Mouse (Mus musculus): ENCODE data around the gene M1ap.

The M1ap gene

DNA sequence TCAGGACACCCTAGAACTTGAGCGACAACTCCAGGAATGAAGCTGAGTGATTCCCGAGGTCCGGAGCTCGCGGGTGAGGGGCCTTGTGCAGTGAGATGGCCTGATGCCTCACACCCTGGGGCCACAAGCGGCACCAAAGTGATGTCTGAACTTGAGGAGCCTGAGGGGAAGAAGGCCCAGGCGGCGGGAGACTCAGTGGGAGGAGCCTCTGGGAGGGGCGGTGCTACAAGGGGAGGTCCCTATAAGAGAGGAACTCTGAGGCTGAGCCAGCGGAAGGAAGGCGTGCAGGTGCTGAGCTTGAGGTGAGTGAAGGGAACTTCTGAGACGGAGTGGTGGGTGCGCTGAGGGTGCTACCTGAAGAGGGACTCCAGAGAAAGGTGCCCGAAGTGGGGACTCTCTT lies at the start of gene M1ap:
M1ap (plus strand) TSS at position 252 of the 400 bp plus-strand sequence.
- DNase-seq (ENCODE audit: low read depth, low spot score): no peak

DNA sequence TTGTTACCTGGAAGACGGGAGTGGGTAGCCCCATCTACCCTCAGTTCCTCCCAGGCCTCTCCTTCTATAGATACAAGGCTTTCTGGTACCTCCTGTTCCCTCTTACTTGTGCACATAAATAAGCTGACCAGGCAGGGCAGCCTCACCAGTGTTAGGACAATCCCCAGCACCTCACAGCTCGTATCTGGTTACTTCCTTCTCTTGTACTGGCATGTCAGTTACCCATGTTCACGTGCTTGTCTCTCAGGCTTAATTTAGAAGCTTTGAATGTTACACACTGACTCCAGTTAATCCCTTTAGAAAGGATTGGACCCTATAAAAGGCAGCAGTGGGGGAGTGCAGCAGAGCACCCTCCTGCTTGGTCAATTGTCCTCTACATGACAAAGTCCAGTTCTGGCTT lies 49.4 kb upstream of the M1ap start:
- DNase-seq (ENCODE audit: low read depth, low spot score): no peak

DNA sequence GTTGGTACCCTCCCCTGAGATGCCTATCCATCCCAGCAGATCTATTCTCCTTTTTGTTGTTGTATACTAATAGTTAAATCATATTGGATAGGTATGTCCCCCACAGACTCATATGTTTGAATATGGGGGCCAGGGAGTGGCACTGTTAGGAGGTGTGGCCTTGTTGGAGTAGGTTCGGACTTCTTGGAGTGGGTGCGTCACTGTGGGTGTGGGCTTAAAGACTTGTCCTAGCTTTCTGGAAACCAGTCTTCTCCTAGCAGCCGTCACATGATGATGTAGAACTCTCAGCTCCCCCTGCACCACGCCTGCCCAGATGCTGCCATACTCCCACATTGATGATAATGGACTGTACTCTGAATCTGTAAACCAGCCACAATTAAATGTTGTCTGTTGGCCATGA lies 48.5 kb upstream of the M1ap start:
- DNase-seq (ENCODE audit: low read depth, low spot score): no peak

DNA sequence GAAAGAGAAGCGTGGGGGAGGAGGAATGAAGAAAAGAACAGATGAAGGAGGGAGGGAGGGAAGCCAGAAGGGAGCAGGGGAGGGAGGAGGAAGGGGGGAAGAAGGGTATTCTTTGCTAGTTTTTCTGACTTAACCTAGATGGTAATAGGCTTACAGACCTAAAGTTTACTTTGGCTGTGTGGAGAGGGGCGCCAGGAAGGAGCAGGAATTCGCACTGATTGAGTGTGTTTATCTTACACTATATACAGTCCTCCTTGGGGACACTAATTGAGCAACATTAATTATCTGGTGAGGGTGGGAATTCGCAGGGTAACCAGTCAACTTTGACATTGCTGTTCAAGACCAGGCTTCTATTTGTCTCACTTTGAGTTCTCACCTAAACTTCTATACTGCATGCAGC lies 48.0 kb upstream of the M1ap start:
- no peak for DNase-seq (ENCODE audit: low read depth, low spot score)

DNA sequence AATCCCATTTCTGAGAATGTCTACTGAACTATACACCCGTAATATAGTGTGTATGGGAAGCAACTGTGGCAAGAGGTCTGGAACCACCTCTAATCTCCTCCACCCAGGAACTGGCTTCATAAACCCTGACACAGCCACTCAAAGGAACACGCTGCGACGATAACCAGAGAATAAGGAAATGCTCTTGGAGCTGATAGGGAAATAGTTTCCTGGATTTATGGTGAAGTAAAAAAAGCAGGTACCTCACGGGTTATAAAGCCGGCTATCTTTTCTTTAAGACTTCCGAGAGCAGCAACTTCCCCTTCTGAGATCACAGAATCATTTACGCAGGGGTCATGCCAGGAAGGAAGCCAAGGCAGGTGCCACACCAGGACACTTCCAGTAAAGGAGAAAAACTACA lies 44.1 kb upstream of the M1ap start:
- no peak for DNase-seq (ENCODE audit: low read depth, low spot score)

DNA sequence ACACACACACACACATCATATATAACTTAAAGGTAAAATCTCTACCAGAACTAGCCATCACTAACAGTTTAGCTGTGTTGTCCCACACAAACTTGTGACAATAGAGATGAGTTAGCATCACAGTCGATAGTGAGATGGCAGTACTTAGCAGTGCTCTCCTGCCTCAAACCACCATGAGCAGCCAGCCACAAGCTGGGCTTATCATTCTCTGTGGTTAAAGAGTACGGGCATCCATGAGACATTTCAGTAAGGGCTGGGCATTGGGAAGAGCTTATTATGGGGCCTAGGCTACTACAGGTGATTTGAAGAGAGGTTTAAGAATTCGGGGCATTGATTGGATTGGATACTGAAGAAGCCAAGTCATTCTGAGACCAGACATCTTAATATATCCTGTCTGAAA lies 39.7 kb upstream of the M1ap start:
- no peak for DNase-seq (ENCODE audit: low read depth, low spot score)

DNA sequence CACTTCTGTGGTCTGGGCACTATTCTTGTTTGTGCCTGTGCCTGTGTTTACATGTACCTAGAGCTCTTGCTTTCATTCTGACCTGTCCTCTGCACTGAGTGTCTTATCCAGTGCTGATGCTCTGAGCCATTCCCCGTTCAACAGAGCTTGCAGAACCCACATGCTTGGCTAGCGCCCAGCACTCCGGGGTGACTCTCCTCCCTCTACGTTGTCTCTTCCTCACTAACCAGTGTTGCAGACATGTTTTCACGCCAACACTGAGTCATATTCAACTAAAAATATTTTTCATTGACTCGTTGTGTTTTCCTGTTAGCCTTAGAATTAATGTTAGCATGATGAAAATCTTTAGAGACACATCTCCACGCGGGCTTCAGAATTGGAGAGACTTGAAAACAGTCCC lies 38.7 kb upstream of the M1ap start:
- no peak for DNase-seq (ENCODE audit: low read depth, low spot score)

DNA sequence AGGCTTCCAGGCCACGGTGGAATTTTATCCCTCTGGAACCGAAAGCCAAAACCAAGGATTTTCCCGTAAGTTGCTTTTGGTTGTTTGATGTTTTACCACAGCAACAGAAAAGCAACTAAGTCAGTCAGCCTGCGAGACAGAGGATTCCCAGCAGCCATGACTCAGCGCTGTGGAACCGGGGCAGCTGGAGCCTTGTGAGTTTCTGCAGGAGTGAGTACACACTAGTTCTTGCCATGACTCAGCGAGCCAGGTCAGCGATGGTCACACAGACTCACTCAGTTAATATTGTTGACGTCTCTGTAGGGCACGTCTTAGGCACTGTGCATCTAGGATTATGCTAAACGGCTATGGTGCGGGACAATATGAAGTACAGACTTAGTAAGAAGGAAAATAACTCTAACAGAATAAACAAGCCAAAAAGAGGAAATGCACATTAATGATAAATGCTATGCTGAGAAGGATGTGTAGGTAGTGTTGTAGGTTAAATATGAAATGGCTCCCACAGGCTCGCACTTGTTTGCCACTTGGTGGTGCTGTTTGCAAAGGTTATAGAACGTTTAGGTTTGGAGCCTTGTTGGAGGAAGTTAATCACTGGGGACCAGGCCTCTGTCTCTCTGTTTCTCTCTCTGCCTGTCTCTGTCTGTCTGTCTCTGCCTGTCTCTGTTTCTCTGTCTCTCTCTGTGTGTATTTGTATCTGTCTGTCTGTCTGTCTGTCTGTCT lies 37.4 kb upstream of the M1ap start:
- DNase-seq (ENCODE audit: low read depth, low spot score): no peak

DNA sequence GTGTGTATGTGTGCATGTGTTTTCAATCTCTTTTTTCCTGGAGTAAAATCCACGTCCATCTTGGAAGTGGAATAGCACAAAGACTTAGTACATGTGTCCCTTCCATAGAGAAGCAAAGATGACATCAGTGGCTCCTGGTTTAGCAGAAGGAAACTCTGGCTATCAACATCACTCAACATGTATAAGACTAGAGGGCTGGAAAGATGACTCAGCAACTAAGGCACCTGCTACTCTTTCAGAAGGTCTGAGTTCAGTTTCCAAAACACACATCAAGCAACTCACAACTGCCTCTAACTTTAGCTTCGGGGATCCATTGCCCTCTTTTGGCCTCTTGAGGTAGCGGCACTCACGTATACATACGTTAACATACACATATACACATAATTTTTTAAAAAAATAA lies 35.4 kb upstream of the M1ap start:
- DNase-seq (ENCODE audit: low read depth, low spot score): no peak

DNA sequence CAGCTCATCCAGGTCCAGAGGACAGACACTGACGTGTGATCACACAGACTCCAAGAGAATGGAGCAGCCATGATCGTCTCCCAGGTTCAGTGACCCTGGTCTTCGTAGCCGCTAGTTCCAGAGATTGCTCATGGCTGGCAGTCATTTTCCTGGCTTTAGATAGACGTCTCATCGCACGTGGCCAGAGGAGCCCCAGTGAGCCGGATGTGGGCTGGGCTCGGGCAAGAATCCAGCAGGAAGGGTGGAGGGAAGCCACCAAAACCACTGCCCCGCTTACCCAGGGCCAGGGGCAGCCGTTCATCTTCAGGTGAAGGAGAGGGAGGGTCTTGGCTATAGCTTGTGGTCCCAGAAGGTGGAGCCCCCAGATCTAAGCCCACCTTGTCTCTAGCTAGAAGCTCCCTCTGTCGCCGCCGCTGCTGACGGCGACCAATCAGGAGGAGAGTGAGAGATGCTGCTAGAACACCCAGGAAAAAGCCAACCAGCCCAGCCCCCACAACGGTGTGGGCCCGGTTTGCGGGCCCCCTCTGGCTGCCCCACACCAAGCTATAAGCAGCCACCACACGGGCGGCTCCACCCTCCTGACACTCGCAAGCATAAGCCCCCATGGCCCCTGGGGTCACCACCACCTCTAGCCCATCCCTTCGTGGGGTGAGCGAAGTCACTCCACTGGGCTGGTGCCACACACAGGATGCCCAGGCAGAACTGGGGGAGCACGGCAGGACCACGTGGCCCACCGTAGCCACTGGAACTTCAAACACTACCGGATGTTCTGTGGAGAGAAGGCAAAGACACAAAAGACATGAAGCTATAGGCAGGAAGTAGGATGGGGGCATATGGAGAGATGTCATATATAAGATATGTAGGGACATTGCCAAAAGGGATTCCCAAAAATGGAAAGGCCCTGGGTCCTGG lies 33.1 kb upstream of the M1ap start:
- no peak for DNase-seq (ENCODE audit: low read depth, low spot score)

DNA sequence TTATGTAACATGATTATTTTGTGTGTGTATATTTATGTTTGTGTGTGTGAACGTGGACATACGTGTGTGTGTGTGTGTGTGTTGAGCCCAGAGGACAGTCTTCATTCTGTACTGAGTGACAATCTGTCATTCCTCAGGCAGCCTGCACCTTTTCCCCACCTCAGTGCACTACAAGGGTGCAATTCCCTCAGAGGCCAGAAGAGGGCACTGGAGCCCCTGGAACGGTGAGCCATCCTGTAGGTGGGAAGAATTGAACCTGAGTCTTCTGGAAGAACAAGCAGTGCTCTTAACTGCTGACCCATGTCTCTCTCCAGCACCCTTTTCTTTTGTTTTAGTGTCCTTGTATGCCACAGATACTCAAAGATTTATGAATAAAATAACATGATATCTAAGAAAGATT lies 30.8 kb upstream of the M1ap start:
- DNase-seq (ENCODE audit: low read depth, low spot score): no peak

DNA sequence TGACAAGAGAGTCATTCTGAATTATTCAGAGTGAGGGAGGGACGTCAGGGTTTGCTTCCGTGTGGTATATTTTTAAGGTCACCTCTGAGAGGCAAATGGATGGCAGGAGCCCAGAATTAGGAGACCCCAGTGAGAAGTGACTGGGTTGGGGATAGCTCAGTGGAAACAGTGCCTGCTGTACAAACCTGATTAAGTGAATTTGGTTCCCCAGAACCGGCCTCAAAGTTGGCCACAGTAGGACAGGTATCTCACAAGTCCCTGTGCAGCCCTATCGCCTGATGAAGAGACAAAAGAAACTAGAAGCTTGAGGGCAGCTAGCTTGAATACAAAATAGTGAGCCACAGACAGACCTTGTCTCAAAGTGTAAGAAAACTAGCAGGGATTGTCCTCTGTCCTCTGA lies 30.2 kb upstream of the M1ap start:
- no peak for DNase-seq (ENCODE audit: low read depth, low spot score)

DNA sequence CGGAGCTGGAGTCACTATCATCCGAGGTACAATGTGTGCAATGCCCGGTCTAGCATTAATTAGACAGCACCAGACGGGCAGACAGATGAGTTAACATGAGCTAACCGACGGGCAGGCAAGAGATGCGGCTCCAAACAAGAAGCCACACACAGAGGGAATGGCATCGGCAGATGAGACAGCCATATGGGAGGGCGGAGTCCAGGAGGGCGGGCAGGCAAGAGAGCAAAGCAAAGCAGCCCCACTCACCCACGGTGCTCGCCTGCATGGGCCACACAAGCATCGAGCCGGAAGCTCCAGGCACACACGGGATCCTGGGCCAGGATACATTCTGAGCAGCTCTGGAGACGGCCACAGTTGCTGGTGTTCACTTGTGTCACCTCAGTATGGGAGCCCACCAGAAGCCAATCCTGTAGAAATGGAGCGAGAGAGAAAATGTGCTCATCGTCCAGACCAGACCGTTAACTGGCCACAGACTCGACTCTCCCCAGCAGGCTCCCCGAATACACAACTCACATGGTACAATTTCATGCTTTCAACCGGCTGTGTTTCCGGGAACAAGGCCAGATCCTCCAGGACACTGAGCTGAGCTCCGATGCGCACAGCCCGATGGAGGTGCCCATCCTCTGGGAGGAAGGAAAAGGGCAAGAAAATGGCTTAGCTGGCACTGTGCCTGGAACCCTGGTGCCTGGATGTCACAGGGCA lies 29.5 kb upstream of the M1ap start:
- peak; percentile 58 for DNase-seq (ENCODE audit: low read depth, low spot score)

DNA sequence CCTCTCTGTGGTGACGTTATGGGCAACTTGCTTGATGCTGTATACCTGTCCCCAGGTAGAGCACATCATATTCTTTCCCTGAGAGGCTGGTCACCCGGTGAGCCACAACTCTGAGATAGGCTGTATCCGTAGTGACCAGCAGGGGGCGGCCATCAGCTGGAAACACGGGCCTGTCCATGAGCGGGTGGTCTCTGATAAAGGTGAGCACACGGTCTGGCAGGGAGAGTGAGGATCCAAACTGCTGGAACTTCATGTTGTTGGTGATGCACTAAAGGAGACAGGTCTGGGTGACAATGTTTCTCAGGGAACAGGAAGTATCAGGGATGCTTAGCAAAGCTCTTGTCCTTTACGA lies 28.9 kb upstream of the M1ap start:
- DNase-seq (ENCODE audit: low read depth, low spot score): no peak

DNA sequence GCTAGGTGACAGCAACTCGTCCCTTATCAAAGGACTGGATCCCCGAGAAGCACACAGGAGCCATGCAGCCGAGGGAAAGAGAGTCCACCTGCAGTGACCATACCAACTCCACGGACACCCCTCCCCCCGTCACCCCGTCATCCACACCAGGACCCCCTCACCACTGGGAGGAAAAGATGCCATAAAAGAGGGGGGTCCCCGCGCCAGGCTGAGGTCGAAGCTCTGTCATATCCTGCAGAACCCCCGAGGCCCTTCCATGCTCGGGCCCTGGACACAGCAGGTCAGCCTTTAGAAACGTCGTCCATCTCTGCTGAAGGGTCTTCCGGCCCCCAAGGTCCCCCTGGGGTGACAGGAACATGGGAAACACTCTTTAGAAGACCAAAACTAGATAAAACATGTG lies 28.3 kb upstream of the M1ap start:
- DNase-seq (ENCODE audit: low read depth, low spot score): no peak

DNA sequence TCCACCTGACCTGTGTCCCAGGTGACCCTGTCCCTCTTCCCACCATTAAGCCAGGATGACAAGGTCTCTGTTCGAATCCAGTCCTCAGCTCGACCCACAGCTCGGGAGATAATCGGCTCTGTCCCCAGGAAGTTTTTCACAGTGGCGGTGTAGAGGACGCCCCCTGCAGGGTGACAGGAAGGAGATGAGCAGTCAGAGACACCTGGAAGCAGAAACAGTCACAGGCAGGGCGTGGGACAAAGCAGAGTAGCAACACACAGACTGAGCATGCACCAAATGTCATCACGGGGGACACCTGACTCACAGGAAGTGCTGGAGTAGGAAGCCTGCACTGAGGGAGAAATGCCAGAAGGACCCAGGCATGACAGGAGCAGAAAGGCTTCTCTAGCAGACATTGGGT lies 27.2 kb upstream of the M1ap start:
- no peak for DNase-seq (ENCODE audit: low read depth, low spot score)

DNA sequence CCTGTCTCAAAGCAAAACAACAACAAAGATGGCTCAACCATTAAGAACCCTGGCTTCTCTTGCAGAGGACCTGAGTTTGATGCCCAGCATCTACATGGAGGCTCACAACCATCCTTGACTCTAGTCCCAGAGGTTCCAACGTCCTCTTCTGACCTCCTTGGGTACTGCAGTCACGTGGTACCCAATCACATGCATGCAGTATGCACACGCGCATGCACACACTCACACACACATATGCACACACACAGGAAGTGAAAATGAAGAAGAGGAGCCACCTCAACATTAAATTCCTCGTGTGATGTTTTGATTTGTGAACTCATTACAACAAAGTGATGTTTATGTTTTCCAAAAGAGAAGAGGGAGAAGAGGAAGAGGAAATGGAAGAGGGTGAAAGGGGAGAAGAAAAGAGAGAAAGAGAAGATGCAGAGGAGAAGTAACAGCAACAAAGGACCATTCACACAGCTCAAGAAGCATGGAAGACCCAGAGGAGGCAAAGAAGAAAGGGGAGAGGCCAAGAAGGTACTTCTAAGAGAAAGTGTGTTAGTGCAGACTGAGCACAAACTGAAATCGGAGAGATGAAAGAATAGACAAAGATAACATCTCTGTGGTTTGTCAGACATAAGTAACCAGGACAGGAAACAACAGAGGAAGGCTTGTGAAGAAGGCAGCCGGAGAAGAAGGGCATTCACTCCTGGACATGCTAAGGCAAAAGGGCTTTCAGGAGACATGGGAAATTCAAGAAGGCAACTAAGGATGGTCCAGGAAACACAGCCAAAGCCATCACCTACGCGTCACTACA lies 25.1 kb upstream of the M1ap start:
- no peak for DNase-seq (ENCODE audit: low read depth, low spot score)

DNA sequence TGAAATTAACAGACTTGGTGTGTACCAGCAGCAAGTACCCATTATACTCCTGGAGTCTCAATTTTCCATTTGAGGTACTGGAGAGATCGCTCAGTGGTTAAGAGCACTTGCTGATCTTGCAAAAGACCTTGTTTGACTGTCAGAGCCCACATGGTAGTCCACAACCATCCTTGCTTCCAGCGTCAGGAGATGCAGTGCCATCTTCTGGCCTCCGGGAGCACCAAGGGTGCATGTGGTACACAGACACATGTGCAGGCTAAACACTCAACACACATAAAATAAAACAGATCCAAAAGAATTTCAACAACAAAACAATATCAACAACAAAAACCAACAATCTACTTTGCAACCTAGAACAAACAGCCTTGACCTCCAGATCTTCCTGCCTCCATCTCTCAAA lies 21.7 kb upstream of the M1ap start:
- no peak for DNase-seq (ENCODE audit: low read depth, low spot score)

DNA sequence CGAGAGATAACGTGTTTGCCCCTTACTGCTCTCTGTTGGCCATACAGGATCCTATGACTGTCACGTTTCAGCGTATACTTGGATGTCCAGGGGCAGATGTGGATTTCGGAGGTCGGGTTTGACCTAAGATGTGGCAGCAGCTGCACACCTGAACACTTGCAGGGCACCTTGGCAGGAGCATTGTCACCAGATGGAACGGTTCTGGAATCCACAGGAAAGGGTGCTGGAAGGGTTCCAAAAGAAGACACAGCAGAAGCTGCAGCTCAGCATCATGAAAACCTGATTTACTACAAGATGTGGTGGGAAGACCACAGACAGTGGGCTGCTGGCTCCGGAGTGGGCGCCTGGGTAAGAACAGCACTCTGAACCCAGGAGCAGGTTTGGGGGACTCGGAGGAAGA lies 20.6 kb upstream of the M1ap start:
- no peak for DNase-seq (ENCODE audit: low read depth, low spot score)

DNA sequence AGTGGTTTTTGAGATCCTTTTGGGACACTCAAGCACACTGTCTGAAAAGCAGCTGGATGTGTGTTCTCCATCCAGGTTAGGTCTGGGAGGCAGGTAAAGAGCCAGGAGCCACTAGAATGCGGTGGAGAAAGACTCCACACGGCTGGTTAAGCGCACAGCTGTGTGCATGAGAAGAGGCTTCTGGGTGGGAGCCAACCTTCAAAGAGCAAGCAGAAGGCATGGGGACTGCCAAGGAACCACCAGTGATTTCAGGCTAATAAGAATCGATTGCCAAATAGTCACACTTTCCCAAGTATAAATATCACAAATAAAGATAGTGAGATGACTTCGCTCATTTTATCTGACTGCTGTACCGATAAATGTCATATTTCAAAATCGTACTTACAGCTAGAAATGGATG lies 20.2 kb upstream of the M1ap start:
- no peak for DNase-seq (ENCODE audit: low read depth, low spot score)

DNA sequence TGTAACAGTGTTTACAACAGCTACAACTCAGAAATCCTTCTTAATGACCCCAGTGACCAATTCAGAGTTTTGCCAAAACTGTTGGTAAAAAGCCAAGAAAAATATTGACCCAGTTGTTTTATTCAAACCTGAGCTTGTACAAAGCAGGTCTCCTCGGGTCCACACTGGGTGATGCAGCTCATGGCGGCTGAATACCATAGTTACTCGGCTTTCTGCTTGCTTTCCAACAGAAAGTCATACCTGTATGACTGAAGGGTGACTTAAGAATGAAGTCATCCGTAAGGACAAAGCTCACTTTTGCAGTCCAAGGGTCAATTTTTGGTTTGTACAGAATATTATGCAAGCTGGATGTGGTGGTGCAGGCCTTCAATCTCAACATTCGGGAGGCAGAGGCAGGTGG lies 19.1 kb upstream of the M1ap start:
- no peak for DNase-seq (ENCODE audit: low read depth, low spot score)

All from telencephalon, adult 2 months (tissue).